Mouse (Mus musculus) heart, postnatal 0 days (tissue): ENCODE data around the gene Elk3. TPM values are rescaled to one million over a fixed set of nuclear protein-coding genes. Genes with fewer than 3 reads are reported as not detected.

Experiments
- ATAC-seq: fragments of 200-750 bp; cut with Nextera tagmentation; 2 replicates; pipeline ENCODE4 v1.8.0; 2017; ENCODE audit warnings: low read depth, moderate number of reproducible peaks, moderate library complexity; ENCODE audit not compliant: insufficient read depth
- DNase-seq: peaks from one replicate; pipeline ENCODE4 v3.0.0-alpha.2; 2016; ENCODE audit warnings: low spot score
- H3K27ac ChIP-seq: fragments of 300-500 bp; sonication (generic); 2 replicates; pipeline ENCODE4 v1.5.1; 2014; ENCODE audit warnings: low read depth, mild to moderate bottlenecking
- H3K27me3 ChIP-seq: fragments of 300-500 bp; sonication (generic); 2 replicates; pipeline ENCODE4 v1.6.1; 2014; ENCODE audit warnings: low read length, mixed read lengths; ENCODE audit not compliant: control insufficient read depth, insufficient read depth
- H3K36me3 ChIP-seq: fragments of 300-500 bp; sonication (generic); replicated peaks from 2 replicates; pipeline ENCODE4 v1.6.1; 2014; ENCODE audit warnings: low read length, mixed read lengths; ENCODE audit not compliant: control insufficient read depth, insufficient read depth
- H3K4me1 ChIP-seq: fragments of 300-500 bp; sonication (generic); 2 replicates; pipeline ENCODE4 v1.6.1; 2014; ENCODE audit warnings: antibody characterized with exemption; ENCODE audit not compliant: control insufficient read depth, insufficient read depth
- H3K4me2 ChIP-seq: fragments of 300-500 bp; sonication (generic); 2 replicates; pipeline ENCODE4 v1.6.1; 2014; ENCODE audit warnings: low read depth, mild to moderate bottlenecking, low read length, moderate library complexity
- H3K4me3 ChIP-seq: fragments of 300-500 bp; sonication (generic); 2 replicates; pipeline ENCODE4 v1.5.1; 2014; ENCODE audit warnings: low read depth, low read length
- H3K9ac ChIP-seq: fragments of 300-500 bp; sonication (generic); replicated peaks from 2 replicates; pipeline ENCODE4 v1.6.1; 2014; ENCODE audit warnings: low read depth, low read length, mixed read lengths
- H3K9me3 ChIP-seq: fragments of 300-500 bp; sonication (generic); replicated peaks from 2 replicates; pipeline ENCODE4 v1.6.1; 2016; ENCODE audit warnings: low read length; ENCODE audit not compliant: control insufficient read depth
- CTCF ChIP-seq: IDR thresholded peaks from 2 replicates; pipeline ENCODE4 v1.5.1; 2016; ENCODE audit warnings: antibody characterized with exemption, control low read depth, low read depth
- EP300 ChIP-seq: IDR thresholded peaks from 2 replicates; pipeline ENCODE4 v1.6.1; 2016; ENCODE audit warnings: antibody characterized with exemption, low read depth
- WGBS: fragments of 180-500 bp; shearing (Covaris S2); extraction: QIAGEN DNeasy Blood & Tissue Kit; methylation state at CpG from one replicate; pipeline ENCODE4 v1.1.7; 2014; 5-methylcytosine and 5-hydroxymethylcytosine counted together
- polyA plus RNA-seq: library from polyadenylated mRNA; unstranded; fragments of >200 nt; fragmentation: Nextera tagmentation; extraction: Ambion mirVana; gene quantifications from 2 replicates; pipeline ENCODE4 v1.2.1, GENCODE M21; 2015
- total RNA-seq: library from RNA; depleted of rRNA; stranded (reverse); fragments of >200 nt; gene quantifications from 2 replicates; pipeline ENCODE4 v1.2.3, GENCODE M21; 2014; ENCODE audit warnings: low replicate concordance; rRNA removed

The Elk3 gene
- total and polyA plus RNA-seq, 2 experiments from 2014 or later, result 34.4 to 45.0 TPM

DNA sequence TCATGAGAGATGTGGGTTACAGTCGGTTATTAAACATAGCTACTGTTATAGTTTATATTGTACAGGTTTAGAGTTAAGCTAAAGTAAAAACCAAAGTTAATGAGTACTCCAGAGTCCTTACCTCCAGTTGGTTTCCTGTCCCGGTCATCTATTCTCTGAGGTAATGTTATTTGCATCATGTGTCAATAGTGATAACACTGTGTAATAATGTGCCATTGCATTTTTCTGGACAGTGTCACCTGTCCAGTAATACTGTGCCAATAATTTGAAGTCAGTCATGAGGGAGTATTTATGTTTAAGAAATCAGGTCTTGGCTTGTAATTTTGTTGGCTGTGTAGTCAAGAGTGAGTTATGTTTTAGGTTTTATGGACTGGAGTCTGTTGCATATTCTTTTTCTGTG is 98.2 kb downstream of the Elk3 start:
- WGBS, result 78% methylated on average over 2 of the region's 2 CpGs
- H3K9ac ChIP-seq, result no peak overlapping the region
- H3K4me1 ChIP-seq, result no peaks in the 10 kb centered on the region
- ATAC-seq, result no peak
- H3K4me3 ChIP-seq, result no peak overlapping the region
- no peak for DNase-seq
- H3K27ac ChIP-seq, result no peak overlapping the region
- no peaks in the 10 kb centered on the region for H3K27me3 ChIP-seq
- H3K4me2 ChIP-seq, result no peak overlapping the region
- H3K9me3 ChIP-seq, result no peaks in the 10 kb centered on the region
- TF ChIP-seq EP300, result no peak
- TF ChIP-seq CTCF, result no peak
- peaks cover 35% of the 10 kb centered on the region for H3K36me3 ChIP-seq

GRCm38 (mm10) chr10:93207176-93207575 is 103.8 kb downstream of the Elk3 start:
- no peaks in the 10 kb centered on the region for H3K9me3 ChIP-seq
- H3K9ac ChIP-seq, result no peak overlapping the region
- no peak overlapping the region for H3K4me3 ChIP-seq
- no peak overlapping the region for H3K27ac ChIP-seq
- no peak overlapping the region for H3K4me2 ChIP-seq
- no peak for DNase-seq
- 0 out of 2 replicates have a peak, but pooled peaks cover 4% of the 10 kb centered on the region for H3K4me1 ChIP-seq
- TF ChIP-seq EP300 (no peak), CTCF (no peak)
- peaks cover 5% of the 10 kb centered on the region; the same call in 1 of the 2 replicates for H3K36me3 ChIP-seq
- ATAC-seq, result no peak
- 81% methylated on average over 5 of the region's 5 CpGs for WGBS
- no peaks in the 10 kb centered on the region for H3K27me3 ChIP-seq

- Histone ChIP-seq H3K4me2 (no peak overlapping the region), H3K36me3 (no peaks in the 10 kb centered on the region; the same call in 1 of the 2 replicates), H3K27ac (no peak overlapping the region), H3K4me1 (0 out of 2 replicates have a peak, but pooled peaks cover 4% of the 10 kb centered on the region), H3K4me3 (no peak overlapping the region), H3K27me3 (no peaks in the 10 kb centered on the region), H3K9ac (no peak overlapping the region), H3K9me3 (no peaks in the 10 kb centered on the region)
- 88% methylated on average over 4 of the region's 4 CpGs for WGBS
- ATAC-seq (no peak), DNase-seq (no peak)
- no peak for TF ChIP-seq CTCF
- TF ChIP-seq EP300, result no peak
Measured at GRCm38 (mm10) chr10:93205287-93205956, 105.5 kb downstream of the Elk3 start.

DNA sequence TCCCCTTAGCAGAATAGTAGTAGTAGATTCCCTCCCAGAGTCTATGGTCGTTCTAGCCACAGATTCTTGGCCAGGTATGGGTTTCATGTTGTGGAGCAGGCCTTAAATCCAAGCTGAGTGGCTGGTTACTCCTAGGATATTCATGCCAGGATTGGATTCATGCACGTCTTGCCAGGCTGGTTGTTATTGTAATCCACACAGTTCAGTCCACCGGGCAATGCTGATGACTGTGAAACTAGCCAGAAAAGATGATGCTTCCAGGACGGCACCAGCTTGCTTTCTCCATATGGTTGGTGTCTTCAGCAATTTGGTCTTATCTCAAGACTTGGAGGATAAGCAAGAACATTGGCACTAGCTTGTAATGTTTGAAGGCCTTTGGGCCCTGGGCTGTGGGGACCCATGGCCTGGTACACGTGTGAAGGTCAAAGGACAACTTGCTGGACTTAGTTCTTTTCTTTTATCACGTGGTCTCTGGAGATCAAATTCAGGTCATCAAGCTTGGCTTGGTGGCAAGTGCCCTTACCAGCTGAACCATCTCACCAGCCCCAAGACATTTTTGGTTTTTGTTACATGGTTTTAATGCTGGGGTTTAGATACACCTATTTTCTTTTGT is 109.0 kb downstream of the Elk3 start:
- ATAC-seq, result no peak
- no peak for DNase-seq
- H3K9ac ChIP-seq, result no peak overlapping the region
- H3K36me3 ChIP-seq, result peaks cover 12% of the 10 kb centered on the region
- no peak overlapping the region for H3K27ac ChIP-seq
- H3K4me3 ChIP-seq, result no peak overlapping the region
- TF ChIP-seq EP300, result no peak
- WGBS, result 88% methylated on average over 6 of the region's 6 CpGs
- H3K4me2 ChIP-seq, result no peak overlapping the region
- no peaks in the 10 kb centered on the region for H3K27me3 ChIP-seq
- peaks cover 4% of the 10 kb centered on the region; the same call in 1 of the 2 replicates for H3K4me1 ChIP-seq
- H3K9me3 ChIP-seq, result no peaks in the 10 kb centered on the region

DNA sequence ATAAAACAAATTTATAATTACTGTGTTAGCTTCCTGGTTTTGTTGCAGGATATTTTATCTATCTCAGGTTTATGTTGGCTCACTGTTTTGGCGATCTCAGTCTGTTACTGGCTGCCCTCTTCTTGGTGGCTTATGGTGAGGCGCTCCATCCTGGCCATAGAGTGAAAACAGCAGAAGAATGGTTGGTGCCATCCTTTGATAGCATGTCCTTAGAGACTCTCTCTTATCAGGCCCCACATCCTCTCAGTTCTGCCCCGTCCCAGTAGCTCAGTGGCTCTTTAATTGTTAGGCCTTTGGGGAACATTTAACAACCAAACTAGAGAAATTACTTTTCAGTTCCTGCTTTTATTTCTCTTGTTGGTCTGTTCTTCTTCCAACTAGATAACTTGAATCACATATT is 112.0 kb downstream of the Elk3 start:
- Histone ChIP-seq H3K4me3 (no peak overlapping the region), H3K36me3 (peaks cover 12% of the 10 kb centered on the region), H3K27ac (no peak overlapping the region), H3K9ac (no peak overlapping the region), H3K4me2 (no peak overlapping the region), H3K9me3 (no peaks in the 10 kb centered on the region), H3K4me1 (peaks cover 13% of the 10 kb centered on the region), H3K27me3 (no peaks in the 10 kb centered on the region)
- TF ChIP-seq EP300 (no peak), CTCF (no peak)
- 77% methylated on average over 3 of the region's 3 CpGs for WGBS
- no peak for ATAC-seq
- DNase-seq, result no peak

Other genes with a start within 250 kb of the Elk3 start
- gene Cfap54, start 229.5 kb downstream of the Elk3 start, total RNA-seq, result under 0.01 TPM in 1 of 2 replicates, not detected in the other
- 0.22 and 0.49 TPM in 2 replicates for gene Cfap54, start 229.5 kb downstream of the Elk3 start, polyA plus RNA-seq
- 40.2 and 41.2 TPM in 2 replicates for gene Cdk17, start 150.3 kb downstream of the Elk3 start, total RNA-seq
- 11.9 and 12.3 TPM in 2 replicates for gene Cdk17, start 150.3 kb downstream of the Elk3 start, polyA plus RNA-seq
- gene Lta4h, start 142.3 kb upstream of the Elk3 start, total RNA-seq, result 92.1 and 126 TPM in 2 replicates
- 137 and 144 TPM in 2 replicates for gene Lta4h, start 142.3 kb upstream of the Elk3 start, polyA plus RNA-seq
- not detected in 2 replicates for gene Hal, start 177.6 kb upstream of the Elk3 start, total RNA-seq
- gene Hal, start 177.6 kb upstream of the Elk3 start, polyA plus RNA-seq, result not detected in 2 replicates
- gene Amdhd1, start 228.9 kb upstream of the Elk3 start, total RNA-seq, result not detected in 2 replicates
- 0.04 TPM in 1 of 2 replicates, not detected in the other for gene Amdhd1, start 228.9 kb upstream of the Elk3 start, polyA plus RNA-seq
- not detected in 2 replicates for gene Ccdc38, start 229.5 kb upstream of the Elk3 start, total RNA-seq
- gene Ccdc38, start 229.5 kb upstream of the Elk3 start, polyA plus RNA-seq, result 0.10 and 0.11 TPM in 2 replicates